Mouse (Mus musculus) colon, adult 2 months (tissue): ENCODE measurements around the gene Lep. TPM values are rescaled to one million over a fixed set of nuclear protein-coding genes. Genes with fewer than 3 reads are reported as not detected.

Source experiments
- polyA plus RNA-seq: library from polyadenylated mRNA; depleted of rRNA; stranded (reverse); fragments of >200 nt; gene quantifications from 2 replicates; pipeline ENCODE4 v1.2.3, GENCODE M21; 2012; rRNA removed

Gene Lep
- polyA plus RNA-seq, result 0.94 and 1.3 TPM in 2 replicates

GRCm38 (mm10) chr6:29059846-29060685 lies at the start of gene Lep:
Lep (plus strand) TSS chr6:29060220.

Other genes with a start within 250 kb of the Lep start
- gene Lrrc4, start 228.5 kb upstream of the Lep start, polyA plus RNA-seq, result 0.27 and 0.41 TPM in 2 replicates
- gene Rbm28, start 104.8 kb downstream of the Lep start, polyA plus RNA-seq, result 2.3 and 2.9 TPM in 2 replicates
- gene Prrt4, start 119.4 kb downstream of the Lep start, polyA plus RNA-seq, result 0.38 and 0.94 TPM in 2 replicates
- gene Impdh1, start 156.1 kb downstream of the Lep start, polyA plus RNA-seq, result 44.5 and 50.3 TPM in 2 replicates
- gene Hilpda, start 212.3 kb downstream of the Lep start, polyA plus RNA-seq, result 21.9 and 23.0 TPM in 2 replicates
- gene Fam71f2, start 219.4 kb downstream of the Lep start, polyA plus RNA-seq, result 0.41 and 0.78 TPM in 2 replicates